Mouse (Mus musculus) bone marrow macrophage, adult 2 months (primary cell): ENCODE measurements at regions not wholly inside any gene's neighbourhood (a gene's known extent, or its start where the extent isn't known, plus 50 kb on each side); places are given as distances from the start of the nearest gene placed in this dataset.

Experiments used
- CTCF ChIP-seq: IDR thresholded peaks from 2 replicates; pipeline ENCODE4 v1.5.1; 2012; ENCODE audit warnings: low read depth, mild to moderate bottlenecking, low read length, moderate library complexity
- POLR2A ChIP-seq: IDR thresholded peaks from 2 replicates; pipeline ENCODE4 v1.6.1; 2012; ENCODE audit warnings: mild to moderate bottlenecking, low read depth, low read length, borderline replicate concordance

GRCm38 (mm10) chr5:119097576-119098193, 537.2 kb downstream of the Med13l start:
- TF ChIP-seq CTCF (no peak), POLR2A (no peak)
